Mouse (Mus musculus) embryonic fibroblast, embryonic 13.5 days (primary cell): ENCODE measurements around the gene Ggta1.

Experiments
- CTCF ChIP-seq: IDR thresholded peaks from 2 replicates; pipeline ENCODE4 v1.5.1; 2011; ENCODE audit warnings: mild to moderate bottlenecking, control low read depth, low read length, moderate library complexity, borderline replicate concordance; ENCODE audit not compliant: insufficient read depth
- POLR2A ChIP-seq: IDR thresholded peaks from 2 replicates; pipeline ENCODE4 v1.6.1; 2011; ENCODE audit warnings: low read depth, mild to moderate bottlenecking, control low read depth, low read length, moderate library complexity

DNA sequence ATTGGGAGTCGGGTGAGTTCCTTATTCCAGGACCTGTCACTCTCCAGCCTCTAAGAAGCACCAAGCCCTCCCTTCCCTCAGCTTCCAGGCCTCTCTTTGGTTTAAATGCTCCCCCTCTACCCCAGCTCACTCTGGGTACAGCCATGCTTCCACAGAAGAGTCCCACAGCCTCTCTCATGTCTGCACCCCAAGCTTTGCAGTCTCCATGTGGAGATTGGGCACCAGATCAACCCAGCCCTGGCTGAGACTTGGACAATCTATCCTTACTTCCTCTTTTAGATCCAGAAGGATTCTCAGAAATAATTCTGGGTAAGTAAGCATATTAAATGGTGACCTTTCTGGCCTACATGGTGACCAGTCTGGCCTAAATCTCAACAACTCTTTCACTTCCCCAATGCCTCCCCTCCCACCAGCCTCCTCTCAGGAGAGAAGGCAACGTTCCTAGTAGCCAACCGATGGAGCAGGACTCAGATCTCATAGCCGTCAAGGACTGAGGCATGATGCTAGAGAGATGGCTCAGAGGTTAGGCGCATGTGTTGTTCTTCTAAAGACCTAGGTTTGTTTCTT lies 11.5 kb downstream of the Ggta1 start:
- TF ChIP-seq CTCF (no peak), POLR2A (no peak)
